Mouse (Mus musculus) megakaryocyte progenitor cell, adult 5-6 weeks (primary cell): ENCODE data around the gene Aif1l. TPM values are rescaled to one million over a fixed set of nuclear protein-coding genes. Genes with fewer than 3 reads are reported as not detected.
"Not testable (repeated sequence)": the region's sequence is repeated elsewhere in the genome, so short reads cannot be mapped to it uniquely, and the experiment has no call there.

Experiments used
- ATAC-seq: replicated peaks from 2 replicates; pipeline ENCODE4 v1.8.0; 2016; ENCODE audit warnings: mild to moderate bottlenecking, moderate TSS enrichment, inconsistent platforms; ENCODE audit not compliant: poor library complexity
- total RNA-seq, 2 experiments: library from RNA; stranded (forward) in 1 of 2; stranded (reverse) in 1 of 2; fragments of 157-497, 149-512 nt in 1 of 2; fragments of 200-1000 nt in 1 of 2; gene quantifications; 2 replicates each; pipeline versions ENCODE4 v1.2.3 to v1.2.4; 2015 to 2017

The Aif1l gene
- total RNA-seq (2015) (0.24 and 0.25 TPM in 2 replicates), total RNA-seq (2017) (0.47 TPM in 1 of 2 replicates, not detected in the other)

- ATAC-seq = peak; percentile 81
These were observed at the start of gene Aif1l for GRCm38 (mm10) chr2:31950058-31950871. TSS of gene Aif1l (plus strand) at chr2:31950139.

GRCm38 (mm10) chr2:31900932-31901331 is 49.0 kb upstream of the Aif1l start:
- no peak for ATAC-seq

GRCm38 (mm10) chr2:31901659-31902362 is 48.1 kb upstream of the Aif1l start:
- peak; percentile 89 for ATAC-seq

GRCm38 (mm10) chr2:31904089-31904488 is 45.9 kb upstream of the Aif1l start:
- ATAC-seq = no peak

- no peak for ATAC-seq
These were observed 45.3 kb upstream of the Aif1l start for GRCm38 (mm10) chr2:31904622-31905021.

- no peak for ATAC-seq
These were observed 44.3 kb upstream of the Aif1l start for GRCm38 (mm10) chr2:31905682-31906081.

GRCm38 (mm10) chr2:31906407-31906806 is 43.5 kb upstream of the Aif1l start:
- ATAC-seq = no peak

- no peak for ATAC-seq
These were observed 37.4 kb upstream of the Aif1l start for GRCm38 (mm10) chr2:31912575-31912974.

- not testable (repeated sequence) for ATAC-seq
These were observed 35.7 kb upstream of the Aif1l start for GRCm38 (mm10) chr2:31914213-31914612.

GRCm38 (mm10) chr2:31915112-31915511 is 34.8 kb upstream of the Aif1l start:
- ATAC-seq = peak; percentile 79

GRCm38 (mm10) chr2:31917636-31918035 is 32.3 kb upstream of the Aif1l start:
- peak; percentile 79 for ATAC-seq

- ATAC-seq = no peak
These were observed 26.3 kb upstream of the Aif1l start for GRCm38 (mm10) chr2:31923645-31924044.

- ATAC-seq = no peak
These were observed 25.1 kb upstream of the Aif1l start for GRCm38 (mm10) chr2:31924811-31925210.

- no peak for ATAC-seq
These were observed 24.0 kb upstream of the Aif1l start for GRCm38 (mm10) chr2:31925936-31926335.

GRCm38 (mm10) chr2:31929664-31930063 is 20.3 kb upstream of the Aif1l start:
- peak; percentile 42; the same call in 1 of the 2 replicates for ATAC-seq

- ATAC-seq = no peak
These were observed 15.4 kb upstream of the Aif1l start for GRCm38 (mm10) chr2:31934551-31934950.

GRCm38 (mm10) chr2:31935054-31935453 is 14.9 kb upstream of the Aif1l start:
- ATAC-seq = no peak

- no peak for ATAC-seq
These were observed 11.6 kb upstream of the Aif1l start for GRCm38 (mm10) chr2:31938298-31938697.

GRCm38 (mm10) chr2:31943011-31943410 is 6.9 kb upstream of the Aif1l start:
- no peak for ATAC-seq

- no peak for ATAC-seq
These were observed 4.4 kb upstream of the Aif1l start for GRCm38 (mm10) chr2:31945580-31945979.

GRCm38 (mm10) chr2:31948392-31948791 is 1.5 kb upstream of the Aif1l start:
- no peak for ATAC-seq

GRCm38 (mm10) chr2:31948801-31949200 is 1.1 kb upstream of the Aif1l start:
- ATAC-seq = no peak
